Mouse (Mus musculus): ENCODE results near the gene Ccdc149. TPM values are rescaled to one million over a fixed set of nuclear protein-coding genes. Genes with fewer than 3 reads are reported as not detected.

The Ccdc149 gene
- total RNA-seq (2021), result 10 to 100 TPM; 33.1 to 35.6 TPM

DNA sequence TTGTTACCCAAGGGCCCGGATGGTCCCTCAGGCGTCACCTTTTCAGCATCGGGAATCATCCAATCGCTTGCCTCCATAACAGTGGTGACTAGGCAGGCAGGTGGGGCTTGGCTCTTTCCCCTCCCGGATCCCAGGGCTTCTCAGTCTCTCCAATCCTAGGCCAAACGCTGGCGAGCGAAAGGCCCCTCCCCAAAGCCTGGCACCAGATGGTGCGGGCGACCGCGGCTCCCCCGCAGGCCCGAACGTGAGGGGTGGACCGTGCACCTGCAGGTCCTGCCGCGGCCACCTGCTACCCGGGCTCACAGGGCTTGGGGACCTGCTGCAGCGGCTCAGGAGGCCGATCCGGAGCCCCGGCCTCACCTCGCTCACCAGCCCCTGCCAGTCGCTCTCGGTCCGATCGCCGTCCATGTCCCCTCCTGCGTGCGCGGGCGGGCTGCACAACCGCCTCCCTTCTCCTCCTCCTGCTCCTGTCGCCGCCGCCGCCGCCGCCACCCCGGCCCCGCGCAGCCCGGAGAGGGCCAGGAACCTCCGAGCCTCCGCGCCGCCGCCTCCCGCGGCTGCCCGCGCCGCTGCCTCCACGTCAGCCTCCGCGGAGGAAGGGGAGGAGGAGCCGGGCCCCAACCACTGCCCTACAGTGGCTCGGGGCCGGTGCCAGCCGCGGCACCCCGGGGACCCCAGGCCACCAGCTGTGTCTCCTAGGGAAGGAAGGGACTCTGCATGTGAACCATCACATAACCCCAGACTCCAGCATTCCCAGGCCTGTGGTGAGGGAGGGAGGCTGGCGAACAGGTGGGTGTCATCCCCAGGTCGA lies at the start of gene Ccdc149:
Ccdc149 (minus strand) TSS at position 531 of the 811 bp plus-strand sequence.
- intact Hi-C loops (cut with DNase I), result no loop called here
- peak; percentile 85 to 86 for DNase-seq (ENCODE audit: extremely low spot score in 1 of 2, low spot score in 2 of 2)

GRCm38 (mm10) chr5:52519921-52520320 lies 48.6 kb upstream of the Ccdc149 start:
- intact Hi-C loops (cut with DNase I), result loop anchor here (5.0 kb wide), 1 partner anchor 403 kb away; no protein-coding TSS in a partner anchor
- DNase-seq (ENCODE audit: extremely low spot score in 1 of 2, low spot score in 2 of 2), result no peak

GRCm38 (mm10) chr5:52516072-52516476 lies 44.8 kb upstream of the Ccdc149 start:
- DNase-seq (ENCODE audit: extremely low spot score in 1 of 2, low spot score in 2 of 2), result peak; percentile 16 to 45
- intact Hi-C loops (cut with DNase I), result no loop called here

GRCm38 (mm10) chr5:52515246-52516021 lies 44.1 kb upstream of the Ccdc149 start:
- peak; percentile 53 to 81 for DNase-seq (ENCODE audit: extremely low spot score in 1 of 2, low spot score in 2 of 2)
- intact Hi-C loops (cut with DNase I), result no loop called here

GRCm38 (mm10) chr5:52511089-52511488 lies 39.8 kb upstream of the Ccdc149 start:
- peak in 1 of 2 experiments; percentile 36 for DNase-seq (ENCODE audit: extremely low spot score in 1 of 2, low spot score in 2 of 2)
- intact Hi-C loops (cut with DNase I), result no loop called here

- intact Hi-C loops (cut with DNase I), result no loop called here
- no peak for DNase-seq (ENCODE audit: extremely low spot score in 1 of 2, low spot score in 2 of 2)
Measured at GRCm38 (mm10) chr5:52509416-52509815, 38.1 kb upstream of the Ccdc149 start.

GRCm38 (mm10) chr5:52504666-52505065 lies 33.3 kb upstream of the Ccdc149 start:
- no peak for DNase-seq (ENCODE audit: extremely low spot score in 1 of 2, low spot score in 2 of 2)
- intact Hi-C loops (cut with DNase I), result no loop called here

DNA sequence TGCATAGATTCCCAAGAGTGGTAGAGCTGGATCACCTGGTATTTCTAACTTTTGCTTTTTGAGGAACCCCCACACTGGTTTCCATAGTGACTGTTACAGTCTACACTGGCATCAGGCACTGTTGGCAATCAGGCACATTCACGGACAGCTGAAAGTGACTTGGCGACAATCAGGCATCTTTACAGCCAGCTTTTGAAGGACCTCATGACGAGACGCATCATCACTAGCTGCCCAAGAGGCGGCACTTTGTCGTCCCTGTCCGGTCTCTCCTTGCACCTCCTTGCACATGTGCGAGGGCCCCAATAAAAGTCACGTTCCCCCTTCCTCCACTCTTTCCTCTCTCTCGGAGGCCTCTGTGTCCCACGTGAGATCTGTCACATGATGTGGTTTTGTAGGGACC lies 32.8 kb upstream of the Ccdc149 start:
- intact Hi-C loops (cut with DNase I), result no loop called here
- DNase-seq (ENCODE audit: extremely low spot score in 1 of 2, low spot score in 2 of 2), result peak in 1 of 2 experiments; percentile 25

DNA sequence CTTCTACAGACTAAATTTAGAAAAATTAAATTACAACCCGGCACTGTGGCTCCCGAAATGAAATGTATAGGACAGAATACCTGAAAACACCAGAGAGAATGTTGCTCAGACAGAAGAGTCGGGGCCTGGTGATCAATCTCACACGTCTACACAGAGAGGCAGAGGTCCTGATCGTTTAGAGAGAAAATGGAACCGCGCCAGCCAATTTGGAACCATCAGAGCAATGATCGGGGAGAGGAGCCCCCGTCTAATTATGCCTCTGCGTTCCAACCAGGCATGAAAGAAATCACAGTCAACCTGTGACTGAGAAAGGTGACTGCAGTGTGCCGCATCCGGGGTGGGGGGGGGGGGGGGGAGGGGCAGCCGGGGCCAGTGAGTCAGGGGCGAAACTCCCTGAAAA lies 24.4 kb upstream of the Ccdc149 start:
- intact Hi-C loops (cut with DNase I), result no loop called here
- no peak for DNase-seq (ENCODE audit: extremely low spot score in 1 of 2, low spot score in 2 of 2)

DNA sequence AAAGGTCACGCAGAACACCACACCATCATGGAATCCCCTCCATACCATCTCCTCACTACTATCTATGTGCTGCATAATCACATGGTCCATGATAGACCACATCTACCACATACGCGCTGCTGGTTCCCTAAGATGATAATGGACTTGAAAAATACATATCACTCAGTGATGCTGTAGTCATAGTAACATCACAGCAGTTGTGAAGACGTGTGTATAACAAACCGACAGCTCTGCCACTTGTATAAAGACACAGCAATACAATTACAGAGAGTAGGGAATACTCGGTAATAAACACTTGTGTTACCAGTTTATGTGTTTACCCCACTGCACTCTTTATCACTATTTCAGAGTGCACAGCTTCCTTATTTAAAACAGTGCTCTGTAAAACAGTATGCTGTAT lies 20.2 kb upstream of the Ccdc149 start:
- no peak for DNase-seq (ENCODE audit: extremely low spot score in 1 of 2, low spot score in 2 of 2)
- intact Hi-C loops (cut with DNase I), result no loop called here

DNA sequence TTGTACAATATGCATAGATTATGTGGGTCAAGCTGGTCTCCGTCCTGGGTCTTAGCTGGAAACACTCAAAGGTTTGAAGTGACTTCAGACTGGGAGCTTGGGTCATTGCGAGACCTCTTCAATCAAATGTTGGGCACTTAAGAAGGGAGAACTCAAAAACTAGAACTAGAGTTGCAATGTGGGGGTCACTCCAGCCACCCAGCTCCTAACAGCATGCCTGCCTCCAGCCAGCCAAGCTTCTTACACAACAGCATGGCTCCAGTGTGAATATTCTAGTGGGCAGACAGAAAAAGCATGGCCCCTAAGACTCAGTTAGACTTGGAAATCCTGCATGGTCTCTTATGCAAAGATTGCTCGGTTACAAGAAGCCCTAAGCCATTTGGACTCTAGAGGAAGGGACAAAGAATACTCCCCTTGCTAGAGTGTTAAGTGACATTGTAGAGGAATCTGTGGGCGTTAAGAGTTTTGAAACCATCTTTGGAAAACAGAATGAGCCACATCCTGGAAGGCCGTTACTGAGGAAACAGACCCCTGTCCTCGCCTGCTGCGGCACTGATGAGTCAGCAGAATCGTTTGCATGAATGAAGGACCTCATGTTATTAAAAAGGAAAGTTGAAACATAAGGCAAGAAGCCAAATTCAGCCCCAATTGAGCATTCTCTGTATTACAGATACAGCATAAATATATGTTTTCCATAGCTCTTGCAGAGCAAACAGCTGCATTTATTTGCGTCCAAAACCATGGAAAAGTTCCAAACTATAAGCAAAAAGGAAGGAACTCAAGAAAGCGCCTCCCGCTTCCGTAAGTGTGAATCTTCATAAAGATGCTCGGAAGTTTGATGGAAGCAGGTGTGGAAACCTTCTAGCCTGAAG lies 16.5 kb upstream of the Ccdc149 start:
- intact Hi-C loops (cut with DNase I), result no loop called here
- DNase-seq (ENCODE audit: extremely low spot score in 1 of 2, low spot score in 2 of 2), result no peak

- intact Hi-C loops (cut with DNase I), result no loop called here
- DNase-seq (ENCODE audit: extremely low spot score in 1 of 2, low spot score in 2 of 2), result peak in 1 of 2 experiments; percentile 16
Measured at GRCm38 (mm10) chr5:52476826-52477225, 5.5 kb upstream of the Ccdc149 start.

GRCm38 (mm10) chr5:52476292-52476701 lies 5.0 kb upstream of the Ccdc149 start:
- intact Hi-C loops (cut with DNase I), result no loop called here
- DNase-seq (ENCODE audit: extremely low spot score in 1 of 2, low spot score in 2 of 2), result peak; percentile 73 to 94

DNA sequence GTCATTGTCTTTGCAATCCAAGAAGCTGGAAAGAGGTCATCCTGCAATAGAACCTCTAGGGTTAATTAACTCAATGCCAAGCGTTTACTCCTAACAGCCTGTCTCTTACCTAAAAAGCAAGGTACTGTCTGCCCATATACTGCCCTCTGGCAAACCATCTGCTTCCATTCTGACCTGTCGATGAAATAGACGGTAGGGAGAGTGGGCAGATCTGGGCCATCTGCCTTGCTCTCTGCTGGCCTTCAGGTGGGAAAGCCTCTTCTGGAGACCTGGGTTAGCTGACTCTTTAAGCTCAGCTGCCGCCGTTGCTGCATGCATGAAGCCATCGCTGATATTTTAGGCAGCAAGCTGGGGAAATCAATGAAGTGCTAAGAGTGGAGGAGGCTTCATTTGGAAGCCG lies 2.7 kb upstream of the Ccdc149 start:
- no peak for DNase-seq (ENCODE audit: extremely low spot score in 1 of 2, low spot score in 2 of 2)
- intact Hi-C loops (cut with DNase I), result no loop called here

GRCm38 (mm10) chr5:52470551-52470950 lies 770 bp downstream of the Ccdc149 start:
- intact Hi-C loops (cut with DNase I), result no loop called here
- DNase-seq (ENCODE audit: extremely low spot score in 1 of 2, low spot score in 2 of 2), result no peak

GRCm38 (mm10) chr5:52467841-52468240 lies 3.5 kb downstream of the Ccdc149 start:
- DNase-seq (ENCODE audit: extremely low spot score in 1 of 2, low spot score in 2 of 2), result no peak
- intact Hi-C loops (cut with DNase I), result no loop called here

DNA sequence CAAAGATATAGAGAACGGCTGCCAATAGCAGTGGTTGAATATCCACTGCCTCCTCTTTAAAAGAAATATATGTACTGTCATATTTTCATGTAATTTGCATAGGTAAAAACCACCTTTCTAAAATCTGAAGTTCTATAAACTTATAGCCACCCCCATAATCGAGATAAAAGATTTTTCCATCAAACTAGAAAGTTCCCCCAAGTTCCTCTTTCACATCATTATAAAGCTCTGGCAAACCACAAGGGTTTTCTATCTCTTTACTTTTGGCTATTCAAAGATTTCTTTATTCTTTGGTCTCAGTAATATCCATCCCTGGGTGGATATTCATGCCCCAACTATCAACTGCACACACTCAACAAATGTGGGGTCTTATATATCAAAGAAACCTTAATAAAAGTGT lies 8.9 kb downstream of the Ccdc149 start:
- intact Hi-C loops (cut with DNase I), result no loop called here
- no peak for DNase-seq (ENCODE audit: extremely low spot score in 1 of 2, low spot score in 2 of 2)

- DNase-seq (ENCODE audit: extremely low spot score in 1 of 2, low spot score in 2 of 2), result no peak
- intact Hi-C loops (cut with DNase I), result no loop called here
Measured at GRCm38 (mm10) chr5:52461434-52462124, 9.7 kb downstream of the Ccdc149 start.
